Mouse (Mus musculus) embryonic facial prominence, embryonic 14.5 days (tissue): Measurements from ENCODE around the gene Zfp990. TPM values are rescaled to one million over a fixed set of nuclear protein-coding genes. Genes with fewer than 3 reads are reported as not detected.
"Not testable (repeated sequence)": the region's sequence is repeated elsewhere in the genome, so short reads cannot be mapped to it uniquely, and the experiment has no call there.

Experiments
- ATAC-seq: fragments of 200-750 bp; cut with Nextera tagmentation; 2 replicates; pipeline ENCODE4 v1.8.0; 2017; ENCODE audit warnings: low read depth, moderate number of reproducible peaks, moderate TSS enrichment
- DNase-seq: peaks from one replicate; pipeline ENCODE4 v3.0.0-alpha.2; 2015; ENCODE audit warnings: low spot score
- H3K27ac ChIP-seq: fragments of 300-500 bp; sonication (generic); replicated peaks from 2 replicates; pipeline ENCODE4 v1.5.1; 2014; ENCODE audit warnings: low read depth, mild to moderate bottlenecking, low read length, moderate library complexity
- H3K27me3 ChIP-seq: fragments of 300-500 bp; sonication (generic); replicated peaks from 2 replicates; pipeline ENCODE4 v1.6.1; 2014; ENCODE audit warnings: low read length; ENCODE audit not compliant: control insufficient read depth, insufficient read depth
- H3K36me3 ChIP-seq: fragments of 300-500 bp; sonication (generic); 2 replicates; pipeline ENCODE4 v1.6.1; 2014; ENCODE audit warnings: low read length, mixed read lengths; ENCODE audit not compliant: control insufficient read depth, insufficient read depth
- H3K4me1 ChIP-seq: fragments of 300-500 bp; sonication (generic); 2 replicates; pipeline ENCODE4 v1.6.1; 2014; ENCODE audit warnings: antibody characterized with exemption, low read length; ENCODE audit not compliant: control insufficient read depth, insufficient read depth
- H3K4me2 ChIP-seq: fragments of 300-500 bp; sonication (generic); 2 replicates; pipeline ENCODE4 v1.6.1; 2014; ENCODE audit warnings: low read depth, mild to moderate bottlenecking, low read length, moderate library complexity, mixed read lengths
- H3K4me3 ChIP-seq: fragments of 300-500 bp; sonication (generic); 2 replicates; pipeline ENCODE4 v1.5.1; 2014; ENCODE audit warnings: low read depth, mild to moderate bottlenecking, low read length
- H3K9ac ChIP-seq: fragments of 300-500 bp; sonication (generic); 2 replicates; pipeline ENCODE4 v1.6.1; 2014; ENCODE audit warnings: low read depth, mild to moderate bottlenecking, low read length, moderate library complexity, mixed read lengths
- H3K9me3 ChIP-seq: fragments of 300-500 bp; sonication (generic); 2 replicates; pipeline ENCODE4 v1.6.1; 2016; ENCODE audit warnings: low read length; ENCODE audit not compliant: control insufficient read depth
- WGBS: fragments of 180-500 bp; shearing (Covaris S2); extraction: QIAGEN DNeasy Blood & Tissue Kit; methylation state at CpG from one replicate; pipeline ENCODE4 v1.1.7; 2014; 5-methylcytosine and 5-hydroxymethylcytosine counted together
- polyA plus RNA-seq: library from polyadenylated mRNA; unstranded; fragments of >200 nt; fragmentation: Nextera tagmentation; extraction: Ambion mirVana; gene quantifications from 2 replicates; pipeline ENCODE4 v1.2.1, GENCODE M21; 2014

Gene Zfp990
- polyA plus RNA-seq, 1 experiment from 2014 or later: not detected

- H3K9ac ChIP-seq: no peak overlapping the region
- DNase-seq: no peak
- no peaks in the 10 kb centered on the region for H3K36me3 ChIP-seq
- no peaks in the 10 kb centered on the region for H3K4me1 ChIP-seq
- 67% methylated on average over 3 of the region's 3 CpGs for WGBS
- no peaks in the 10 kb centered on the region for H3K27me3 ChIP-seq
- H3K9me3 ChIP-seq: peaks cover 59% of the 10 kb centered on the region
- no peak for ATAC-seq
- H3K27ac ChIP-seq: no peak overlapping the region
- no peak overlapping the region for H3K4me2 ChIP-seq
- H3K4me3 ChIP-seq: no peak overlapping the region
Measured at GRCm38 (mm10) chr4:145564111-145564821, 53.7 kb downstream of the Zfp990 start.

- H3K36me3 ChIP-seq, H3K4me1 ChIP-seq, H3K4me3 ChIP-seq, H3K27ac ChIP-seq, H3K27me3 ChIP-seq, H3K4me2 ChIP-seq, ATAC-seq, H3K9ac ChIP-seq, DNase-seq: not testable (repeated sequence)
- H3K9me3 ChIP-seq: peaks cover 24% of the 10 kb centered on the region
- WGBS: 92% methylated on average over 5 of the region's 10 CpGs
Measured at GRCm38 (mm10) chr4:145570461-145570860, 59.9 kb downstream of the Zfp990 start.

- H3K4me3 ChIP-seq, DNase-seq, H3K4me2 ChIP-seq, H3K27ac ChIP-seq, H3K4me1 ChIP-seq, H3K9ac ChIP-seq, H3K36me3 ChIP-seq, H3K27me3 ChIP-seq, ATAC-seq: not testable (repeated sequence)
- peaks cover 12% of the 10 kb centered on the region for H3K9me3 ChIP-seq
- WGBS: 90% methylated on average over 8 of the region's 8 CpGs
Measured at GRCm38 (mm10) chr4:145576623-145577022, 66.1 kb downstream of the Zfp990 start.

- not testable (repeated sequence) for H3K4me2 ChIP-seq, H3K4me3 ChIP-seq, DNase-seq, H3K4me1 ChIP-seq, ATAC-seq, H3K27ac ChIP-seq, H3K9ac ChIP-seq, H3K9me3 ChIP-seq, H3K27me3 ChIP-seq, H3K36me3 ChIP-seq
- WGBS: 88% methylated on average over 1 of the region's 1 CpGs
Measured at GRCm38 (mm10) chr4:145580333-145580732, 69.8 kb downstream of the Zfp990 start.

- not testable (repeated sequence) for ATAC-seq
Measured at GRCm38 (mm10) chr4:145585078-145585477, 74.5 kb downstream of the Zfp990 start, which contains the start of gene Gm13212. Gm13212 (plus strand) TSS chr4:145585166.

GRCm38 (mm10) chr4:145586046-145586445 is 75.5 kb downstream of the Zfp990 start:
- H3K27ac ChIP-seq, H3K4me1 ChIP-seq, H3K27me3 ChIP-seq, H3K9me3 ChIP-seq, ATAC-seq, H3K36me3 ChIP-seq, H3K9ac ChIP-seq, DNase-seq, H3K4me3 ChIP-seq, H3K4me2 ChIP-seq: not testable (repeated sequence)
- 77% methylated on average over 2 of the region's 2 CpGs for WGBS

More at GRCm38 (mm10) chr4:145585078-145585477, 74.5 kb downstream of the Zfp990 start, which contains the start of gene Gm13212:
- DNase-seq: peak; percentile 42
- Histone ChIP-seq H3K4me3 (peak within 1 kb of the TSS; percentile 16; the same call in 1 of the 2 replicates), H3K4me2 (0 out of 2 replicates have a peak within 1 kb of the TSS, but pooled peaks have one; percentile 10)
- H3K27me3 ChIP-seq, H3K9me3 ChIP-seq, H3K36me3 ChIP-seq, H3K27ac ChIP-seq, H3K9ac ChIP-seq, H3K4me1 ChIP-seq: not testable (repeated sequence)
- WGBS: 17% methylated on average over 11 of the region's 11 CpGs

Other genes starting within 250 kb of the Zfp990 start
- gene Tnfrsf8, start 195.6 kb upstream of the Zfp990 start, polyA plus RNA-seq: 0.08 and 0.18 TPM in 2 replicates
- 1.6 and 2.2 TPM in 2 replicates for gene Gm13212, start 74.4 kb downstream of the Zfp990 start, polyA plus RNA-seq
- gene Zfp980, start 159.9 kb downstream of the Zfp990 start, polyA plus RNA-seq: not detected in 2 replicates